Mouse (Mus musculus) ES-E14 (cell line): ENCODE results near the gene Ndufaf7.

Source experiments
- CHD2 ChIP-seq: IDR thresholded peaks from 2 replicates; pipeline ENCODE4 v1.6.1; 2014; ENCODE audit warnings: mild to moderate bottlenecking, low read depth, low read length, inconsistent platforms
- MAFK ChIP-seq: IDR thresholded peaks from 2 replicates; pipeline ENCODE4 v1.6.1; 2014; ENCODE audit warnings: mild to moderate bottlenecking, low read depth, low read length, inconsistent platforms; ENCODE audit not compliant: insufficient read depth
- ZC3H11A ChIP-seq: IDR thresholded peaks from 2 replicates; pipeline ENCODE4 v1.6.1; 2012; ENCODE audit warnings: low read depth, mild to moderate bottlenecking, inconsistent platforms, low read length, borderline replicate concordance
- ZNF384 ChIP-seq: IDR thresholded peaks from 2 replicates; pipeline ENCODE4 v1.6.1; 2012; ENCODE audit warnings: low read depth, low read length, inconsistent platforms

DNA sequence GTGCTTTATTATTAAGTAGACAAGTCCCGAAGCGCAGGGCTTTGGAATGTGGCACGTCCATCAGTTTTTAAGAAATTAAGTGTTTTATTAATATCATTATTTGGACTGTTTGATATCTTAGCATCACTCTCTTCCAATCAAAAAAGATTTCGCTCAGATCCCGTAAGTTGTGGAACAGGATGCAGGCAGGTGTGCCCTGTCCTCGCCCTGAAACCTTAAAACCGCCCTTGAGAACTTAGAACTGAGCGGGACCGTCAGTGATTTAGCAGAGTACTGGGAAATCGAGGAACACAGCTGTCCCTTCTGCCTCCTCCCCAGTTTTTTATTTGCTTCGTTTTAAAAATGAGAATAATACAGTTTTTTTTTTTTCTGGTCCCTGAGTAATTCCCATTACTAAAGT, 20.0 kb upstream of the Ndufaf7 start:
- no peak for TF ChIP-seq MAFK
- no peak for TF ChIP-seq CHD2
- TF ChIP-seq ZC3H11A = no peak
- TF ChIP-seq ZNF384 = no peak
